Mouse (Mus musculus): ENCODE results near the gene Tifab.

GRCm38 (mm10) chr13:56197473-56198266 is 19.0 kb upstream of the Tifab start:
- TF ChIP-seq CTCF (conservative IDR thresholded peaks at IDR 0.05; ENCODE audit: insufficient read depth, insufficient read length, low read depth, low read length) (peak; percentile 100), POLR2A (IDR thresholded peaks at IDR 0.05; ENCODE audit: low read depth, low read length) (no peak)

Data from kidney, adult 2 months (tissue).